Mouse (Mus musculus) heart, postnatal 0 days (tissue): ENCODE results near the gene Pde7b.

Experiments used
- CTCF ChIP-seq: IDR thresholded peaks from 2 replicates; pipeline ENCODE4 v1.5.1; 2016; ENCODE audit warnings: antibody characterized with exemption, control low read depth, low read depth
- EP300 ChIP-seq: IDR thresholded peaks from 2 replicates; pipeline ENCODE4 v1.6.1; 2016; ENCODE audit warnings: antibody characterized with exemption, low read depth

DNA sequence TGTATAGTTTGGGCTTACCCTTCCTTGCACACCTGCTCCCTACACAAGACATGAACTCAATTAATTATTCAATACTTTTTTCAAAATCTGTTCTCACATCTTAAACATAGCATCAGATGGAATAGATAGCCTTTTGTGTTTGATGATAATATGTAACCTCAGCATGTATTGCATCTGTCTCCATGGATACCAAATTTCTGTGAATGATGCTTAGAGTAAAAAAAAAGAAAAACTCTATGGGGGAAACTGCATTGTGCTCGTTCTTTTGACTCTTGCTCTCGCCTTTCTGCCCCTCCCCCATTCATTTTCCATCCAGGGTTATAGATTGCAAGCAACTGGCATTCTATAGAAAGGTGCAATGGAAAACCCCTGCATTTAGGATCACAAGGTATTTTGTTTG lies 7.3 kb upstream of the Pde7b start:
- TF ChIP-seq CTCF (no peak), EP300 (no peak)
